ENCODE assay signal across 17 mouse cellular contexts in the genomic region with DNA sequence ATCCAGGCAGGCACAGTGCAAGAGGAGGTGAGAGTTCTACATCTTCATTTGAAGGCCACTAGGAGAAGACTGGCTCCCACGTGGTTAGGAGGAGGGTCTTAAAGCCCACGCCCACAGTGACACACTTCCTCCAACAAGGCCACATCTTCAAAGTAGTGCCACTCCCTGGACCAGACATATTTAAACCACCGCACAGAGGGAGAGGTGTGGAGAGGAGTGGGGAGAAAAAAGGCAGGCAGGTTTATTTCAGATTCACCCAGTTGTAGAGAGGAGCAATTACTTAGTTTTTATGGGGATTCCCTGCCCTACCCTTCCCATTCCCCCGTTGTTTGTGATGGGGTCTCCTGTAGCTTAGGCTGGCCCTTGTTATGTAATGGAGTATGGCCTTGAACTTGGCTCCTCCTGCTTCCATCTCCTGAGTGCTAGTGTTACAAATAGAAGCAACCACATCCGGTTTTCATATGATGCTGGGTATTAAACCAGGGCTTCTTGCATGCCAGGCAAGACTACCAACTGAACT. TPM values are rescaled to one million over a fixed set of nuclear protein-coding genes. Genes with fewer than 3 reads are reported as not detected.
A peak's percentile ranks its signal among the peaks of the same experiment; 100 is the strongest.
DNase-seq lines count a peak whose midpoint lies in the region; ATAC-seq and TF ChIP-seq lines count a peak whose summit lies in the region.
"Had no signal": no experiment of that assay in that cellular context is flagged by ENCODE, and none has a peak within 500 bp of the region (broad histone marks: within the 10 kb centered on the region; RNA-seq: fewer than 3 reads in every experiment).

No protein-coding gene starts in this region.

- no peak overlapping the region for H3K9ac ChIP-seq in heart, embryonic 15.5 days
- no peak overlapping the region for H3K9ac ChIP-seq in MEL (ENCODE audit: control insufficient read depth, low read depth, low read length, poor library complexity, severe bottlenecking)
- no peak overlapping the region for H3K9ac ChIP-seq in liver, postnatal 0 days (replicated peaks)
- H3K9ac ChIP-seq: embryonic facial prominence, embryonic 15.5 days; limb, embryonic 13.5 days had no signal

- no peak for TF ChIP-seq RAD21 in MEL (IDR thresholded peaks at IDR 0.05; ENCODE audit: low read depth, low read length)

- H3K27me3 ChIP-seq in heart, embryonic 15.5 days: no peaks in the 10 kb centered on the region
- no peaks in the 10 kb centered on the region for H3K27me3 ChIP-seq in MEL (ENCODE audit: control insufficient read depth in 1 of 2, insufficient read depth in 2 of 2, low read length in 2 of 2)
- peaks cover 6% of the 10 kb centered on the region for H3K27me3 ChIP-seq in megakaryocyte, embryonic 14.5 days (replicated peaks)
- H3K27me3 ChIP-seq in liver, postnatal 0 days (ENCODE audit: insufficient read depth, low read length): peaks cover 11% of the 10 kb centered on the region
- no peaks in the 10 kb centered on the region for H3K27me3 ChIP-seq in embryonic facial prominence, embryonic 10.5 days (replicated peaks; ENCODE audit: low read depth, poor library complexity, severe bottlenecking)
- H3K27me3 ChIP-seq: embryonic facial prominence, embryonic 15.5 days; limb, embryonic 13.5 days had no signal

- no peak for TF ChIP-seq EP300 in MEL (IDR thresholded peaks at IDR 0.05; ENCODE audit: low read depth in 1 of 2, low read length in 2 of 2)
- no peak for TF ChIP-seq EP300 in liver, postnatal 0 days (IDR thresholded peaks at IDR 0.05; ENCODE audit: low read depth)

- no peaks in the 10 kb centered on the region for H3K79me2 ChIP-seq in MEL (ENCODE audit: control insufficient read depth, insufficient read depth, low read length, poor library complexity)

- WGBS in heart, embryonic 15.5 days: 76% methylated on average over 5 of the region's 5 CpGs
- WGBS in liver, postnatal 0 days (ENCODE audit: insufficient replicate concordance): 53% methylated on average over 5 of the region's 5 CpGs
- WGBS in embryonic facial prominence, embryonic 10.5 days: 79% methylated on average over 5 of the region's 5 CpGs

- no peak overlapping the region for H3K4me3 ChIP-seq in heart, embryonic 15.5 days
- no peak overlapping the region for H3K4me3 ChIP-seq in MEL (ENCODE audit: control insufficient read depth in 1 of 2, insufficient read depth in 1 of 2, low read depth in 2 of 2, low read length in 2 of 2)
- peak overlapping the region; percentile 12 for H3K4me3 ChIP-seq in megakaryocyte, embryonic 14.5 days (replicated peaks)
- H3K4me3 ChIP-seq in liver, postnatal 0 days (ENCODE audit: low read depth, low read length): no peak overlapping the region
- H3K4me3 ChIP-seq in embryonic facial prominence, embryonic 10.5 days: no peak overlapping the region
- H3K4me3 ChIP-seq: embryonic facial prominence, embryonic 15.5 days; limb, embryonic 13.5 days had no signal

- peak overlapping the region; percentile 87 for H3K27ac ChIP-seq in heart, embryonic 15.5 days
- peak overlapping the region; percentile 18 for H3K27ac ChIP-seq in MEL (ENCODE audit: control insufficient read depth, low read depth, low read length)
- no peak overlapping the region for H3K27ac ChIP-seq in liver, postnatal 0 days (ENCODE audit: low read depth)
- H3K27ac ChIP-seq in embryonic facial prominence, embryonic 10.5 days (replicated peaks): no peak overlapping the region
- H3K27ac ChIP-seq: embryonic facial prominence, embryonic 15.5 days; hindbrain, postnatal 0 days; kidney, postnatal 0 days; limb, embryonic 13.5 days had no signal

- H3K4me2 ChIP-seq in heart, embryonic 15.5 days: no peak overlapping the region
- H3K4me2 ChIP-seq in liver, postnatal 0 days (ENCODE audit: low read depth, low read length): no peak overlapping the region
- H3K4me2 ChIP-seq: embryonic facial prominence, embryonic 15.5 days; limb, embryonic 13.5 days had no signal

- no peaks in the 10 kb centered on the region for H3K9me3 ChIP-seq in heart, embryonic 15.5 days (replicated peaks)
- H3K9me3 ChIP-seq in MEL (replicated peaks; ENCODE audit: insufficient read depth, low read length): no peaks in the 10 kb centered on the region
- H3K9me3 ChIP-seq in megakaryocyte, embryonic 14.5 days: no peaks in the 10 kb centered on the region
- no peaks in the 10 kb centered on the region for H3K9me3 ChIP-seq in liver, postnatal 0 days (ENCODE audit: low read length)
- H3K9me3 ChIP-seq in embryonic facial prominence, embryonic 10.5 days: no peaks in the 10 kb centered on the region
- H3K9me3 ChIP-seq: embryonic facial prominence, embryonic 15.5 days; limb, embryonic 13.5 days had no signal

- no peaks in the 10 kb centered on the region for H3K36me3 ChIP-seq in heart, embryonic 15.5 days
- peaks cover 0 to 29% of the 10 kb centered on the region in 2 experiments; a peak in 2 of 4 replicates for H3K36me3 ChIP-seq in MEL (ENCODE audit: control insufficient read depth in 1 of 2, insufficient read depth in 2 of 2, low read length in 2 of 2)
- peaks cover 9% of the 10 kb centered on the region for H3K36me3 ChIP-seq in megakaryocyte, embryonic 14.5 days (replicated peaks; ENCODE audit: low read length)
- H3K36me3 ChIP-seq in liver, postnatal 0 days (replicated peaks; ENCODE audit: insufficient read depth, low read length): no peaks in the 10 kb centered on the region
- H3K36me3 ChIP-seq in embryonic facial prominence, embryonic 10.5 days (replicated peaks): peaks cover 7% of the 10 kb centered on the region; the same call in 1 of the 2 replicates

- DNase-seq in heart, postnatal 4 days: no peak
- peak; percentile 49 to 62 for DNase-seq in B cell, adult 2 months
- peak; percentile 23 for DNase-seq in MEL (ENCODE audit: low read depth, low spot score)
- no peak for DNase-seq in liver, postnatal 0 days
- no peak for DNase-seq in testis, postnatal 10 days (ENCODE audit: low spot score)
- DNase-seq in embryonic facial prominence, embryonic 10.5 days (ENCODE audit: low spot score): no peak
- DNase-seq: gastrocnemius, postnatal 36 days; layer of hippocampus, postnatal 36 days; lung, postnatal 10 days; right cerebral cortex, postnatal 4 days had no signal

- TF ChIP-seq CTCF in MEL (IDR thresholded peaks at IDR 0.05 in 2 of 3, conservative IDR thresholded peaks at IDR 0.05 in 1 of 3; ENCODE audit: control insufficient read depth in 1 of 3, insufficient read depth in 1 of 3, low read depth in 2 of 3, low read length in 3 of 3, poor library complexity in 1 of 3, severe bottlenecking in 1 of 3): no peak
- TF ChIP-seq CTCF in liver, postnatal 0 days (IDR thresholded peaks at IDR 0.05; ENCODE audit: low read depth): no peak

- no peak for TF ChIP-seq POLR2A in MEL (IDR thresholded peaks at IDR 0.05; ENCODE audit: control insufficient read depth in 1 of 2, insufficient read depth in 1 of 2, low read depth in 1 of 2, low read length in 2 of 2, poor library complexity in 1 of 2)

- no peak for ATAC-seq in heart, embryonic 15.5 days (replicated peaks; ENCODE audit: insufficient number of reproducible peaks, insufficient read depth, low FRiP score, low read depth)
- no peak for ATAC-seq in liver, postnatal 0 days
- ATAC-seq: forebrain, embryonic 16.5 days; hindbrain, postnatal 0 days had no signal

- peaks cover 41% of the 10 kb centered on the region for H3K4me1 ChIP-seq in heart, embryonic 15.5 days (replicated peaks)
- H3K4me1 ChIP-seq in MEL (ENCODE audit: control insufficient read depth in 1 of 2, insufficient read depth in 2 of 2, low read length in 2 of 2): peaks cover 18 to 38% of the 10 kb centered on the region in 2 experiments
- H3K4me1 ChIP-seq in megakaryocyte, embryonic 14.5 days: peaks cover 61% of the 10 kb centered on the region
- peaks cover 44% of the 10 kb centered on the region for H3K4me1 ChIP-seq in liver, postnatal 0 days (ENCODE audit: insufficient read depth)
- H3K4me1 ChIP-seq in embryonic facial prominence, embryonic 10.5 days: peaks cover 34% of the 10 kb centered on the region

RNA-seq across cellular contexts. Expression of a gene that starts 3.1 kb away (rescaled TPM):
- polyA plus RNA-seq in heart, embryonic 15.5 days (2015; fragmentation: Nextera tagmentation; extraction: Ambion mirVana): 35.0 and 41.4 TPM in 2 replicates
- 10 to 100 TPM; 52.4 to 59.4 TPM for total RNA-seq in heart, postnatal 4 days (2021)
- 1.3 and 4.3 TPM in 2 replicates for total RNA-seq in MEL (2012; rRNA removed)
- polyA plus RNA-seq in MEL (2012; ENCODE audit: insufficient read depth in 1 of 2, insufficient read length in 2 of 2, low read depth in 1 of 2, low replicate concordance in 2 of 2, missing spikeins in 1 of 2): 10 to 100 TPM in 1 of 2 experiments, not detected in 1; 15.7 TPM
- polyA plus RNA-seq in megakaryocyte, embryonic 14.5 days (2012; ENCODE audit: insufficient read depth, low replicate concordance): 4.7 and 17.3 TPM in 2 replicates
- polyA plus RNA-seq in liver, postnatal 0 days (2015; fragmentation: Nextera tagmentation; extraction: Ambion mirVana): 4.3 TPM in 2 replicates
- 44.5 and 48.0 TPM in 2 replicates for polyA plus RNA-seq in embryonic facial prominence, embryonic 10.5 days (2016; fragmentation: Nextera tagmentation; extraction: Ambion mirVana)

RNA-seq across cellular contexts. Expression of a gene that starts 17.1 kb away (rescaled TPM):
- 50.5 and 53.7 TPM in 2 replicates for polyA plus RNA-seq in heart, embryonic 15.5 days (2015; fragmentation: Nextera tagmentation; extraction: Ambion mirVana)
- total RNA-seq in heart, postnatal 4 days (2021): 10 to 100 TPM; 45.4 to 48.7 TPM
- total RNA-seq in MEL (2012; rRNA removed): 0.04 and 0.07 TPM in 2 replicates
- under 1 TPM in 1 of 2 experiments, not detected in 1; 0.42 TPM for polyA plus RNA-seq in MEL (2012; ENCODE audit: insufficient read depth in 1 of 2, insufficient read length in 2 of 2, low read depth in 1 of 2, low replicate concordance in 2 of 2, missing spikeins in 1 of 2)
- 9.3 and 13.7 TPM in 2 replicates for polyA plus RNA-seq in megakaryocyte, embryonic 14.5 days (2012; ENCODE audit: insufficient read depth, low replicate concordance)
- polyA plus RNA-seq in liver, postnatal 0 days (2015; fragmentation: Nextera tagmentation; extraction: Ambion mirVana): 17.9 and 19.7 TPM in 2 replicates
- polyA plus RNA-seq in embryonic facial prominence, embryonic 10.5 days (2016; fragmentation: Nextera tagmentation; extraction: Ambion mirVana): 61.2 and 65.7 TPM in 2 replicates

RNA-seq across cellular contexts. Expression of a gene that starts 17.2 kb away (rescaled TPM):
- polyA plus RNA-seq in heart, embryonic 15.5 days (2015; fragmentation: Nextera tagmentation; extraction: Ambion mirVana): 1.4 and 2.2 TPM in 2 replicates
- 1 to 10 TPM; 3.8 to 3.9 TPM for total RNA-seq in heart, postnatal 4 days (2021)
- total RNA-seq in MEL (2012; rRNA removed): not detected in 2 replicates
- not detected for polyA plus RNA-seq in MEL (2012; ENCODE audit: insufficient read depth in 1 of 2, insufficient read length in 2 of 2, low read depth in 1 of 2, low replicate concordance in 2 of 2, missing spikeins in 1 of 2)
- not detected in 2 replicates for polyA plus RNA-seq in megakaryocyte, embryonic 14.5 days (2012; ENCODE audit: insufficient read depth, low replicate concordance)
- 0.22 and 0.25 TPM in 2 replicates for polyA plus RNA-seq in liver, postnatal 0 days (2015; fragmentation: Nextera tagmentation; extraction: Ambion mirVana)
- 0.80 and 0.93 TPM in 2 replicates for polyA plus RNA-seq in embryonic facial prominence, embryonic 10.5 days (2016; fragmentation: Nextera tagmentation; extraction: Ambion mirVana)
- total RNA-seq: gastrocnemius, postnatal 36 days had no signal

RNA-seq across cellular contexts. Expression of a gene that starts 22.8 kb away (rescaled TPM):
- 11.4 and 14.0 TPM in 2 replicates for polyA plus RNA-seq in heart, embryonic 15.5 days (2015; fragmentation: Nextera tagmentation; extraction: Ambion mirVana)
- total RNA-seq in heart, postnatal 4 days (2021): 10 to 100 TPM; 10.5 to 12.9 TPM
- total RNA-seq in MEL (2012; rRNA removed): 7.6 and 8.4 TPM in 2 replicates
- 10 to 100 TPM in 1 of 2 experiments, not detected in 1; 11.0 TPM for polyA plus RNA-seq in MEL (2012; ENCODE audit: insufficient read depth in 1 of 2, insufficient read length in 2 of 2, low read depth in 1 of 2, low replicate concordance in 2 of 2, missing spikeins in 1 of 2)
- 2.4 and 3.3 TPM in 2 replicates for polyA plus RNA-seq in megakaryocyte, embryonic 14.5 days (2012; ENCODE audit: insufficient read depth, low replicate concordance)
- polyA plus RNA-seq in liver, postnatal 0 days (2015; fragmentation: Nextera tagmentation; extraction: Ambion mirVana): 3.9 and 4.7 TPM in 2 replicates
- polyA plus RNA-seq in embryonic facial prominence, embryonic 10.5 days (2016; fragmentation: Nextera tagmentation; extraction: Ambion mirVana): 18.1 and 18.5 TPM in 2 replicates

RNA-seq across cellular contexts. Expression of a gene that starts 46.2 kb away (rescaled TPM):
- polyA plus RNA-seq in heart, embryonic 15.5 days (2015; fragmentation: Nextera tagmentation; extraction: Ambion mirVana): 168 and 174 TPM in 2 replicates
- 100 to 1,000 TPM; 216 to 218 TPM for total RNA-seq in heart, postnatal 4 days (2021)
- 21.4 and 23.6 TPM in 2 replicates for total RNA-seq in MEL (2012; rRNA removed)
- 10 to 100 TPM in 1 of 2 experiments, not detected in 1; 59.4 TPM for polyA plus RNA-seq in MEL (2012; ENCODE audit: insufficient read depth in 1 of 2, insufficient read length in 2 of 2, low read depth in 1 of 2, low replicate concordance in 2 of 2, missing spikeins in 1 of 2)
- 56.7 and 184 TPM in 2 replicates for polyA plus RNA-seq in megakaryocyte, embryonic 14.5 days (2012; ENCODE audit: insufficient read depth, low replicate concordance)
- polyA plus RNA-seq in liver, postnatal 0 days (2015; fragmentation: Nextera tagmentation; extraction: Ambion mirVana): 77.8 and 93.3 TPM in 2 replicates
- 138 and 143 TPM in 2 replicates for polyA plus RNA-seq in embryonic facial prominence, embryonic 10.5 days (2016; fragmentation: Nextera tagmentation; extraction: Ambion mirVana)

Comparison
In these comparisons a context has a peak if more than half of its experiments do, and no peak if none do; other contexts are left out.
1. H3K27ac ChIP-seq: peak in heart, embryonic 15.5 days (single experiment) and MEL (single experiment); none in liver, postnatal 0 days (single experiment) and embryonic facial prominence, embryonic 10.5 days (single experiment).
2. DNase-seq: peak in B cell, adult 2 months (2 of 2) and MEL (single experiment); none in heart, postnatal 4 days (single experiment), liver, postnatal 0 days (single experiment), testis, postnatal 10 days (single experiment) and embryonic facial prominence, embryonic 10.5 days (single experiment).